Mouse (Mus musculus): ENCODE measurements around the gene Tiparp. TPM values are rescaled to one million over a fixed set of nuclear protein-coding genes. Genes with fewer than 3 reads are reported as not detected.

Gene Tiparp
- polyA plus RNA-seq, 1 experiment from 2014 or later, result 31.1 TPM

DNA sequence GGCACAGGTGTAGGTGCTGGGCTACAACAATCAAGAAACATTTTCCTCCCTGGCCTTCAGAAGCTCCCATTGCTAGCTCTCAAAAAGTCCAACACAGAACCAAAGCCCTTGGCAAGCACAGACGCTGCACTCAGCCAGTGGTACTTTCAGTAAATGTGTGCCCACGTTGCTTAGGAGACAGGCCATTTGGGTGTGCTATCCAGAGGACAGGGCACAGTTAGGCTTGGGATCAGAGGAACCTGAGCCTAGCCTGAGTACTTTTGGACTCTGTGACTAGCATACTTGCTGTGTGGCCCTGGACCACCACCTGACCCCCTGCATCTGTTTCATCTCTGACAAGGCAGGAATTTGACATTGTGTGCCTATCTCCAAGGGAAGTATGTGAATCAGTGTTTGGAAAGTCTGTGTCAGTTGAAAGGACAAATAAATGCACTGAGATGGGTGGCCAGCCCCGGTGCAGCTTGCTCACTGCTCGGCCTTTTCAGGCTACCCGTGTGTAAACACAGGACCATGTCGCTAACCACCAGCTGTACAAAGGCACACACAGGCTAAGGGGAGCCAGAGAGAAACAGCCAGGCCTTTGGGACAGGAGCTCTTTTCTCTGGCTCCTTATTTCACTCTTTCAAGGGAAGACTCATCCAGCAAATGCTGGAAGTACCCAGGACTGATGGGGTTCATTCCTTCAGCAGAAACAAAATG, 35.9 kb downstream of the Tiparp start:
- Histone ChIP-seq H3K9ac (no peak overlapping the region), H3K9me3 (no peaks in the 10 kb centered on the region), H3K4me2 (no peak overlapping the region), H3K27ac (replicated peaks) (peak overlapping the region; percentile 51; the same call in 1 of the 2 replicates), H3K36me3 (no peaks in the 10 kb centered on the region), H3K27me3 (no peaks in the 10 kb centered on the region), H3K4me1 (replicated peaks) (peaks cover 8% of the 10 kb centered on the region), H3K4me3 (no peak overlapping the region)
- ATAC-seq (ENCODE audit: low FRiP score, low read depth), result peak; percentile 74; the same call in 1 of the 2 replicates
- 41% methylated on average over 6 of the region's 6 CpGs for WGBS

DNA sequence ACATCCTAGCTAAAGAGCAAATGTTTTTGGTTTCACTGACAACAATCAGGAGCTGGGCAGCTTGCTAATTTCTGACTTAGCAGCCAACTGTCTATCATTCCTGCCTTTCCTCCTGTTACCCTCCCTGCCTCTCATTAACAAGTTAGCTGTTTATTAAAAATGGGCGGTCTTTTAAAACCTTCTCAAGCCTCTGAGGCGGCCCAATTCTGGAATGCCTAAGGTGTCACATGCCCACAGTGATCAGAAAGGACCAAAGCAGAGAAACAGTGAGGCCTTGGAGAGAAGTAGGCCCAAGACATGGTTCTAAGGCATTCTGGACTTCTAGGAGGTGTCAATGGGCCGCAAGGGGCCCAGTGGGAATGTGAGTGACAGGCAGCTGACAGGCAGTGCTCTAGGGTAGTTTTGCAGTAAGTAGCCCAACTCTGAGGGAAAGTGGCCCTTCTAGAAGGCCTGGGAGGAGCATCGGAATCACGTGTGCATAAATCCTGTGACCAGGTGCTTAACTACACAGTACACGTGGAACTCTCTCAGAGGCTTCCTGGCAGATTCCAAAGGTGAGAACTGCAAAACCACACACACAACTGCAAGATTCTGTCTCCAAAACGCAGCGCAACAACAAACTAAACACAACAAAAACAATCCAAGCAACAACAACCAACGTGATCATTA, 37.6 kb downstream of the Tiparp start:
- WGBS, result 64% methylated on average over 9 of the region's 9 CpGs
- Histone ChIP-seq H3K9me3 (no peaks in the 10 kb centered on the region), H3K4me3 (no peak overlapping the region), H3K27ac (replicated peaks) (no peak overlapping the region), H3K4me2 (no peak overlapping the region), H3K4me1 (replicated peaks) (peaks cover 8% of the 10 kb centered on the region), H3K36me3 (no peaks in the 10 kb centered on the region), H3K9ac (no peak overlapping the region), H3K27me3 (no peaks in the 10 kb centered on the region)
- no peak for ATAC-seq (ENCODE audit: low FRiP score, low read depth)

DNA sequence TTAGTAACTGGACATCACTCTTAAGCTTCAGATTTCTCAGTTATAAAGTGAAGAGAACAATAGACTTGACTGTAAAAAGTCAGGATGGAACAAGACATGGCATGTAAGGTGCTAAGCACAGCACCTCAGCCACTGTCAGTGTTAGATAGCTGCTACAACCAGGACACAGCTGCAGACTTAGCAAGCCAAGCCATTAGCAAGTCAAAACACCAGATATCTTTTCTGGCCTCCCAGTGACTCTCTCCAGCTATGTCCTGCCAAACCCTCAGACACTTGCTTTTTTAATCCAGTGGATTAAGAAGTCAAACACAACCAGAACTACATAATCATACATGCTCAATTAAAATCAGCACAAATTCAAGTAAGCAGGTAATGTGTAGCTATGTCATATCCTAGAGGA, 41.7 kb downstream of the Tiparp start:
- Histone ChIP-seq H3K4me1 (replicated peaks) (no peaks in the 10 kb centered on the region), H3K36me3 (no peaks in the 10 kb centered on the region), H3K4me2 (no peak overlapping the region), H3K27ac (replicated peaks) (no peak overlapping the region), H3K4me3 (no peak overlapping the region), H3K9me3 (no peaks in the 10 kb centered on the region), H3K9ac (no peak overlapping the region), H3K27me3 (no peaks in the 10 kb centered on the region)
- ATAC-seq (ENCODE audit: low FRiP score, low read depth), result no peak

DNA sequence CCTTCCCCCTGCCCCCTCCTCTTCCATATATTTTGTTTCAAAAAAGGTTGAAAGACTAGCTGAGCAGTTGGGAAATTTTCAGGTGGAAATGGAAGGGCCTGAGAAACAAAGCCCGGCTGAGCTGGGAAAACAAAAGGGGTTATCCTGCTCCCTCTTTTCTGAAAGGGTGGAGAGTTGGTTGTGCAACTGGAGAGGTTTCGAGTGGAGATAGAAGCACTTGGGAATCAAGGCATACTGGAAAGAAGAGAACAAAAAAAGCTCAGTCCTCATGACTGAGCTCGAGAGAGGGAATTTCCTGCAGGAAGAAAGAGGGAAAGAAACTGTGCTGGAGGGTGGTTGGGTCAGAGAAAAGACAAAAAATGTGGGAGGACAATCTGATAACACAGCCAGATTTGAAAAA, 45.3 kb downstream of the Tiparp start:
- ATAC-seq (ENCODE audit: low FRiP score, low read depth), result no peak
- Histone ChIP-seq H3K4me1 (replicated peaks) (no peaks in the 10 kb centered on the region), H3K9ac (no peak overlapping the region), H3K27me3 (no peaks in the 10 kb centered on the region), H3K9me3 (no peaks in the 10 kb centered on the region), H3K4me2 (no peak overlapping the region), H3K4me3 (no peak overlapping the region), H3K27ac (replicated peaks) (no peak overlapping the region), H3K36me3 (no peaks in the 10 kb centered on the region)
- 46% methylated on average over 3 of the region's 3 CpGs for WGBS

DNA sequence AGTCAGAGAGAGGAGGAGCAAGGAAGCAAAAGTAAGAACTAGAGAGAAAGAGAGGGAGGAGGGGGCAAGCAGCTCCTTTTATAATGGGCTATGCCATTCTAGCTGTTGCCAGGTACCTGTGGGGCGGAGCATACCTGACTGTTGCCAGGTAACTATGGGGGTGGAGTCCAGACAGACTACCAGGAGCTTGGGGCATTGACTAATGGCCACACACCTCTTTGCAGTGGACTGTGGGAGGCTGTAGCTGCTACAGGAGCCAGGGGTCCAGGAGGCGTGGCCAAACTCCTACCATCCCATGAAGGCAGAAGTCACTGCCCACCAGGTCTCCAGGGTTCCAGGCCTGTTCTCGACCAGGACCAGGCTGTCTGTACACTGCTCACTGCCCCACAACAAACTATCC, 49.4 kb downstream of the Tiparp start:
- Histone ChIP-seq H3K4me3 (no peak overlapping the region), H3K4me1 (replicated peaks) (no peaks in the 10 kb centered on the region), H3K27me3 (no peaks in the 10 kb centered on the region), H3K27ac (replicated peaks) (no peak overlapping the region), H3K9me3 (no peaks in the 10 kb centered on the region), H3K4me2 (no peak overlapping the region), H3K9ac (no peak overlapping the region), H3K36me3 (no peaks in the 10 kb centered on the region)
- ATAC-seq (ENCODE audit: low FRiP score, low read depth), result no peak
- WGBS, result 86% methylated on average over 3 of the region's 3 CpGs

DNA sequence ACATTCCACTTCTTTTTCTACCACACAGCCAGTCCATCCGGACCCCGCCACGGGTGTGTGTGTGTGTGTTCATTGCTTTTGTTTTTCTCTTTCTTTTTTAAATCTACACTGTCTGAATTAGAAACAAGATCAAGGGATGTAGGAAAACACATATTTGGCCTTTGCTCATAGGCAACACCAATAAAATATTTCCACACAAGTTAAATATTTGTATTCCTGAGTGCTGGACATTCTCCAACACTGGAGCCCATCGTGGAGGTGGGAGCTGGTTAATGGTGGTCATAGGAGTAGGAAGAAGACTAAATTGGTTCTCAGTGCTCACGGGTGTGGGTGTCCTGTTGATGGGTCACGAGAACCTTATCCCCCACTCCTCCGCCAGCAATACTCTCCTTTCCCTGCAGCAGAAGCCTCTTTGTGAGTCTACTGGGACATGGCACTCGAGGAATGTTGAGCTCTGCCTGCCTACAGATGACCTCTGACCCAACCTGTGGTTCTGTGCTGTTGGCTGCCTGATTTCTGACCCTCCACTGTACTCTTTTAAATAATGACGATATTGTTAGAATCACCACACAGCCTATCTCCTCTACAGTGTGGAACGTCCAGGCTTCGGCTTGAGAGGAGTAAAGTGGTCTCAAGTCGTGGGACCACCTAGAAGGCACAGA, 51.2 kb downstream of the Tiparp start:
- WGBS, result 77% methylated on average over 12 of the region's 12 CpGs

DNA sequence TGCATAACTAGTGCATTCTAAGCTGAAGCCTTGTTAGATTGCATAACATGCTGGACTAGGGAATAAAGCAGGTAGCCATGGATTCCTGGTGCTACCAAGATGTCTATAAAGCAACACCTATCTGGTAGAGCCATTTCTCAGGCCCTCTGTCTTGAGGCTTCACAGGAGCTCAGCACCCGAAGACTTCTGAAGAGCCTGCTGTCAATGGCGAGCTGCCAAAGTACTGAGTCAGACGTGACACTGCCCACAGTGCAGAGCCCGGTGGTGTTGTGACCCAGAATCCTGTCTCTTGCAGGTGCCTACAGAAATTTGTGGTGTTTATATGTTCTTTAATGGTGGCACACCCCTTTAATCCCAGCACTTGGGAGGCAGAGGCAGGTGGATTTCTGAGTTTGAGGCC, 53.4 kb downstream of the Tiparp start:
- H3K4me2 ChIP-seq, result no peak overlapping the region
- no peaks in the 10 kb centered on the region for H3K9me3 ChIP-seq
- ATAC-seq (ENCODE audit: low FRiP score, low read depth), result no peak
- H3K4me1 ChIP-seq (replicated peaks), result peaks cover 8% of the 10 kb centered on the region
- H3K4me3 ChIP-seq, result no peak overlapping the region
- H3K27ac ChIP-seq (replicated peaks), result no peak overlapping the region
- no peaks in the 10 kb centered on the region for H3K27me3 ChIP-seq
- 81% methylated on average over 4 of the region's 4 CpGs for WGBS
- H3K36me3 ChIP-seq, result no peaks in the 10 kb centered on the region
- H3K9ac ChIP-seq, result no peak overlapping the region

More for the DNA sequence above, 51.2 kb downstream of the Tiparp start:
- H3K9me3 ChIP-seq, result no peaks in the 10 kb centered on the region
- no peak for ATAC-seq (ENCODE audit: low FRiP score, low read depth)
- H3K4me3 ChIP-seq, result no peak overlapping the region
- no peaks in the 10 kb centered on the region for H3K36me3 ChIP-seq
- H3K27me3 ChIP-seq, result no peaks in the 10 kb centered on the region
- no peak overlapping the region for H3K4me2 ChIP-seq
- no peak overlapping the region for H3K9ac ChIP-seq
- H3K4me1 ChIP-seq (replicated peaks), result no peaks in the 10 kb centered on the region
- H3K27ac ChIP-seq (replicated peaks), result no peak overlapping the region

DNA sequence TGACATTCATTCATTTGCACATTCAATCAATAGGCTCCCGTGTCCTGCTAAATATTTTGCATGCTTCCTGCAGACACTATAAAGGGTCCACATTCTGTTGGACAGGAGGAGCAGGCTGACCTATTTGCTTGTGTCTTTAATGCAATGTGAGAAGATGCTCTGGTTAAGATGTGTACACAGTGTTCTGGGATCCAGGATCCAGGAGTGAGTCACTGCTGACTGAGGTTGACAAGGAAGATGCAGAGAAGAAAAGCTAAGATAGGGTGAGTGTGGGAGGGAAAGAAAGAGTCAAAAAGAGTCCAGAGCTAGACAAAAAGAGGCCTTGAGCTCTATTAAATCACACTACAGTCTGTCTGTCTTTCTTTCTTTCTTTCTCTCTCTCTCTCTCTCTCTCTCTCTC, 56.1 kb downstream of the Tiparp start:
- ATAC-seq (ENCODE audit: low FRiP score, low read depth), result no peak
- Histone ChIP-seq H3K4me2 (no peak overlapping the region), H3K27ac (replicated peaks) (no peak overlapping the region), H3K27me3 (no peaks in the 10 kb centered on the region), H3K9me3 (no peaks in the 10 kb centered on the region), H3K4me3 (no peak overlapping the region), H3K36me3 (no peaks in the 10 kb centered on the region), H3K4me1 (replicated peaks) (peaks cover 14% of the 10 kb centered on the region), H3K9ac (no peak overlapping the region)
- 67% methylated on average over 1 of the region's 1 CpGs for WGBS

DNA sequence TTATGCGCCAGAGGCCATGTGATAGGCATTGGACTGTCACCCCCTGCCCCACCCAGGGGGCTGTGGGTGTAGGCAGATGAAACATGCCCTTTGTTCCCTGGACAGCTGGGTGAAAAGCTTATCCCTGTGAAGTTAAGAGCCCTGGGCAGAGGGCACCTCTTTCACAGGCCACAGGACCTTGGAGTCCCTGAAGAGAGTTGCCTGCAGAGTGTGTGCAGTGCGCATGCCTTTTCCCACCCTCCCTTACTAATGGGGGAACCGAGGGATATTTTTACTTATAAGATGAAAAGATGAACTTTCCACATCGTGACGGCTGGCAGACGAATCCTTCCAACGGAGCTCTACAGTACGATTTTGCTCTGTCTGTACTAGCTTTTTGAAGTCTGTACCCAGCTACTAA, 57.1 kb downstream of the Tiparp start:
- no peak overlapping the region for H3K27ac ChIP-seq (replicated peaks)
- H3K9ac ChIP-seq, result no peak overlapping the region
- peaks cover 14% of the 10 kb centered on the region for H3K4me1 ChIP-seq (replicated peaks)
- H3K4me3 ChIP-seq, result no peak overlapping the region
- WGBS, result 61% methylated on average over 8 of the region's 8 CpGs
- no peaks in the 10 kb centered on the region for H3K36me3 ChIP-seq
- no peaks in the 10 kb centered on the region for H3K9me3 ChIP-seq
- no peaks in the 10 kb centered on the region for H3K27me3 ChIP-seq
- ATAC-seq (ENCODE audit: low FRiP score, low read depth), result no peak
- H3K4me2 ChIP-seq, result no peak overlapping the region

DNA sequence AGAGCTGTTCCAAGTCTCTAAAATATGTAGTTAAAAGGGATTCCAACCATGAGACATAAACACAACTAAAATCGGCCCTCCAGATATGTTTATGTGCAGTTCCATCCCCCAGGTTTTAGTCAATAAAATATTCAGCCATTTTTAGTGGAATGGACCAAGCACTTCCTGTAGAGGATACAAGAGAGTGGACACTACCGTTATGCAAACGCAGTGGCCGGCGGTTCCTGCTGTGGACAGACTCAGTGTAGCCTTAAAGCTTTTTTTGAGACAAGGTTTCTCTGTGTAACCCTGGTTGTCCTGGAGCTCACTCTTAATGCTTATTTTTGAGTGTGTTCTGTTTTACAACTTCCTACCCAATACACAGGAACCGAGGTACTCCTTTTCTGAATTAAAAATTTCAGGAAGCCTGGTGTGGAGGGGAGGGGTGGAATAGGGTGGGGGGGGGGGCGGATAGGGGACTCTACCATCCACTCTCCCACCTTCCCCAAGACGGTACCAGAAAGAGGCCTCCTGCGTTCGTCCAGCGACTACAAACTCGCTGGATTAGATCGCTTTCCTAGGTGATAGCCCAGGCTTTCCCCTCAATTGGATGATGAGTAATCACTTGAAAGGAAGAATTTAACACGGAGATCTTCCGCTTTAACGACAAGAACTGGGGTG, 57.7 kb downstream of the Tiparp start:
- peak overlapping the region; percentile 27; the same call in 1 of the 2 replicates for H3K9ac ChIP-seq

DNA sequence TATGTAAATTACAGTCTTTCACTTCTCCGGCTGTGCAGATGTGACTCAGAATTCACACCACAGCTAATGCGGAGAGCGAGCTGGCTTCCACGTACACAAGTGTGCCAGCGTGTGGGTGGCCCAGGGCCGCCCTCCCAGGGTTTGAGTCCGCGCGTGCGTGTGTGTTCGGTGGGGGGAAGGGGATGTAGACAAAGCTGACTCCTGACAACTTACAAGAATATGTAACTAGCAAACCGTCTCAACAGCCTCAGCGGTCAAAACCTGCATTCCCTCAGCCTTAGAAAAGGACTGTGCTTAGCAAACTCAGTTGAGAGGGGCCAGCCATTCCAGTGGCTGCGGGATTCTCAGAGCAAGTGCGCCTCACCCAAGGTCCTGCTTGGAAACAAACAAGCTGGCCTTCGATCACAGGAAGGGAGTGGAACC, 58.3 kb downstream of the Tiparp start:
- WGBS, result under 1% methylated on average over 16 of the region's 16 CpGs
- peaks cover 14% of the 10 kb centered on the region for H3K4me1 ChIP-seq (replicated peaks)
- H3K4me3 ChIP-seq, result peak overlapping the region; percentile 31
- H3K27ac ChIP-seq (replicated peaks), result peak overlapping the region; percentile 4; the same call in 1 of the 2 replicates
- ATAC-seq (ENCODE audit: low FRiP score, low read depth), result peak; percentile 86
- H3K4me2 ChIP-seq, result peak overlapping the region; percentile 64
- no peaks in the 10 kb centered on the region for H3K9me3 ChIP-seq
- H3K36me3 ChIP-seq, result no peaks in the 10 kb centered on the region
- H3K27me3 ChIP-seq, result no peaks in the 10 kb centered on the region
- H3K9ac ChIP-seq, result peak overlapping the region; percentile 27; the same call in 1 of the 2 replicates

More for the DNA sequence above, 57.7 kb downstream of the Tiparp start:
- no peaks in the 10 kb centered on the region for H3K27me3 ChIP-seq
- WGBS, result 33% methylated on average over 16 of the region's 16 CpGs
- H3K9me3 ChIP-seq, result no peaks in the 10 kb centered on the region
- H3K36me3 ChIP-seq, result no peaks in the 10 kb centered on the region
- H3K4me1 ChIP-seq (replicated peaks), result peaks cover 14% of the 10 kb centered on the region
- peak overlapping the region; percentile 64 for H3K4me2 ChIP-seq
- peak; percentile 39; the same call in 1 of the 2 replicates for ATAC-seq (ENCODE audit: low FRiP score, low read depth)
- peak overlapping the region; percentile 4; the same call in 1 of the 2 replicates for H3K27ac ChIP-seq (replicated peaks)
- peak overlapping the region; percentile 31 for H3K4me3 ChIP-seq

All from hindbrain, embryonic 15.5 days (tissue).